Mouse (Mus musculus) testis, adult 2 months (tissue): Measurements from ENCODE around the gene Gm49396.

Experiments
- CTCF ChIP-seq: fragments of 200-500 bp; IDR thresholded peaks from 2 replicates; pipeline ENCODE4 v1.5.1; 2012; ENCODE audit warnings: low read depth, mild to moderate bottlenecking, inconsistent platforms, low read length, moderate library complexity; ENCODE audit not compliant: control insufficient read depth, insufficient read depth, insufficient replicate concordance
- POLR2A ChIP-seq: fragments of 200-500 bp; IDR thresholded peaks from 2 replicates; pipeline ENCODE4 v1.6.1; 2012; ENCODE audit warnings: low read depth, mild to moderate bottlenecking, inconsistent platforms, low read length, moderate library complexity; ENCODE audit not compliant: control insufficient read depth

DNA sequence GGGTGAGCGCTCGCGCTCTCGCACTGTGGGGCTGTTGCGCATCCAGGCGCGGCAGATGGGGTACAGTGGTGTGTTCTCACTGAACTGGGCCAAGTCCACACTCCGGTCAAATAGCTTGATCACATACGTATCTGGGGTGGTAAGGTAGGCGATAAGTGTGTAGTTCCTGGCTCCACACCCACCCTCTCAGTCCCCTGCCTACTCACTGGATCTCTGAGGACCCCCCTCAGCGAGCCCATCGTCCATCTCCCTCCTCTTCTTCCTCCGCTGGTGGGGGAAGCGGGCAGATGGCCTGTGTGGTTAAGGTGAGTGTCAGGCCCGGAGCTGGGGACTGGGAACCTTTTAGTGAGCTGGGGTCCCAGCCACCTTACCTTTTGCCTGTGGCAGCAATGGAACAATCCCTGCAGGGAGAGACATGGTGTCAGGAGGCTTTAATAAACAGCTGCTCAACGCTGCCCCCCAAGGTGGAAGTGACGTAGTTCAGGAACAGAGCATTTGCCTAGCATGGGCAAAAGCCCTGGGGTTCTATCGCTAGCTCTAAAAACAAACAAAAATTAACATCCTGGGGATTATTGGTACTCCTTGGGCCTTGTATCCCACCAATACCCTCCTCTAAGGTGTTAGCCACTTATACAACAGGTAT, 6.1 kb upstream of the Gm49396 start:
- no peak for TF ChIP-seq POLR2A
- TF ChIP-seq CTCF = no peak
